23 mouse cellular contexts compared by ENCODE assay signal in genomic region chr6:9040991-9041390, GRCm38 (mm10).
"Had no signal": no experiment of that assay in that cellular context is flagged by ENCODE, and none has a peak within 500 bp of the region (broad histone marks: within the 10 kb centered on the region; RNA-seq: fewer than 3 reads in every experiment).

No protein-coding gene starts in this region.

- H3K9ac ChIP-seq: limb, embryonic 13.5 days; liver, embryonic 12.5 days; liver, embryonic 15.5 days; lung, embryonic 15.5 days; midbrain, embryonic 13.5 days; neural tube, embryonic 13.5 days; stomach, embryonic 15.5 days had no signal

- H3K4me1 ChIP-seq: liver, embryonic 12.5 days; liver, embryonic 15.5 days; lung, embryonic 15.5 days; megakaryocyte, embryonic 14.5 days; midbrain, embryonic 10.5 days; midbrain, embryonic 13.5 days; neural tube, embryonic 13.5 days; stomach, embryonic 15.5 days had no signal

- H3K4me3 ChIP-seq: layer of hippocampus, adult 2 months; limb, embryonic 10.5 days; limb, embryonic 13.5 days; liver, embryonic 12.5 days; liver, embryonic 15.5 days; lung, embryonic 15.5 days; megakaryocyte, embryonic 14.5 days; midbrain, embryonic 10.5 days; midbrain, embryonic 13.5 days; myocyte; neural tube, embryonic 13.5 days; stomach, embryonic 15.5 days had no signal

- H3K27ac ChIP-seq: kidney, postnatal 0 days; layer of hippocampus, adult 2 months; limb, embryonic 10.5 days; limb, embryonic 13.5 days; liver, embryonic 12.5 days; liver, embryonic 15.5 days; lung, embryonic 15.5 days; midbrain, embryonic 10.5 days; midbrain, embryonic 13.5 days; neural tube, embryonic 13.5 days; stomach, embryonic 15.5 days had no signal

- H3K36me3 ChIP-seq: limb, embryonic 10.5 days; limb, embryonic 13.5 days; liver, embryonic 12.5 days; liver, embryonic 15.5 days; lung, embryonic 15.5 days; midbrain, embryonic 10.5 days; midbrain, embryonic 13.5 days; neural tube, embryonic 13.5 days; stomach, embryonic 15.5 days had no signal

- ATAC-seq: liver, embryonic 12.5 days; midbrain, embryonic 13.5 days; midbrain, embryonic 16.5 days had no signal

- H3K27me3 ChIP-seq: limb, embryonic 13.5 days; liver, embryonic 12.5 days; liver, embryonic 15.5 days; lung, embryonic 15.5 days; megakaryocyte, embryonic 14.5 days; midbrain, embryonic 13.5 days; neural tube, embryonic 13.5 days; stomach, embryonic 15.5 days had no signal

- DNase-seq: kidney, postnatal 25 days; layer of hippocampus, adult 9-11 months; liver; lung, postnatal 10 days; retina, postnatal 1 day; right cerebral cortex, postnatal 25 days; spleen, adult 18-20 months; thymus, adult 18-20 months; thymus, postnatal 36 days had no signal

- H3K4me2 ChIP-seq: limb, embryonic 13.5 days; liver, embryonic 12.5 days; liver, embryonic 15.5 days; lung, embryonic 15.5 days; midbrain, embryonic 13.5 days; neural tube, embryonic 13.5 days; stomach, embryonic 15.5 days had no signal

- H3K9me3 ChIP-seq: limb, embryonic 10.5 days; limb, embryonic 13.5 days; liver, embryonic 12.5 days; liver, embryonic 15.5 days; lung, embryonic 15.5 days; megakaryocyte, embryonic 14.5 days; midbrain, embryonic 10.5 days; midbrain, embryonic 13.5 days; neural tube, embryonic 13.5 days; stomach, embryonic 15.5 days had no signal
